Mouse (Mus musculus) limb, embryonic 13.5 days (tissue): ENCODE measurements around the gene Spta1. TPM values are rescaled to one million over a fixed set of nuclear protein-coding genes. Genes with fewer than 3 reads are reported as not detected.

ENCODE experiments used
- ATAC-seq: fragments of 200-750 bp; cut with Nextera tagmentation; 2 replicates; pipeline ENCODE4 v1.8.0; 2017; ENCODE audit warnings: low read depth, moderate number of reproducible peaks, moderate TSS enrichment; ENCODE audit not compliant: low FRiP score
- H3K27ac ChIP-seq: fragments of 300-500 bp; sonication (generic); 2 replicates; pipeline ENCODE4 v1.5.1; 2015; ENCODE audit warnings: inconsistent platforms, mild to moderate bottlenecking, moderate library complexity
- H3K27me3 ChIP-seq: fragments of 300-500 bp; sonication (generic); 2 replicates; pipeline ENCODE4 v1.6.1; 2015; ENCODE audit warnings: mild to moderate bottlenecking, inconsistent platforms
- H3K36me3 ChIP-seq: fragments of 300-500 bp; sonication (generic); 2 replicates; pipeline ENCODE4 v1.6.1; 2015; ENCODE audit warnings: inconsistent platforms, mild to moderate bottlenecking, moderate library complexity
- H3K4me1 ChIP-seq: fragments of 300-500 bp; sonication (generic); 2 replicates; pipeline ENCODE4 v1.6.1; 2015; ENCODE audit warnings: inconsistent platforms
- H3K4me2 ChIP-seq: fragments of 300-500 bp; sonication (generic); replicated peaks from 2 replicates; pipeline ENCODE4 v1.6.1; 2015; ENCODE audit warnings: inconsistent platforms, mild to moderate bottlenecking, moderate library complexity
- H3K4me3 ChIP-seq: fragments of 300-500 bp; sonication (generic); 2 replicates; pipeline ENCODE4 v1.5.1; 2015; ENCODE audit warnings: moderate library complexity, mild to moderate bottlenecking, inconsistent platforms
- H3K9ac ChIP-seq: fragments of 300-500 bp; sonication (generic); 2 replicates; pipeline ENCODE4 v1.6.1; 2015; ENCODE audit warnings: mild to moderate bottlenecking, inconsistent platforms
- H3K9me3 ChIP-seq: fragments of 300-500 bp; sonication (generic); 2 replicates; pipeline ENCODE4 v1.6.1; 2016; ENCODE audit warnings: inconsistent platforms
- WGBS: fragments of 180-500 bp; shearing (Covaris S2); methylation state at CpG from one replicate; pipeline ENCODE4 v1.1.7; 2015; 5-methylcytosine and 5-hydroxymethylcytosine counted together
- polyA plus RNA-seq: library from polyadenylated mRNA; unstranded; fragments of >200 nt; fragmentation: Nextera tagmentation; extraction: Ambion mirVana; gene quantifications from 2 replicates; pipeline ENCODE4 v1.2.1, GENCODE M21; 2015

The Spta1 gene
- polyA plus RNA-seq, 1 experiment from 2014 or later = 0.27 TPM

DNA sequence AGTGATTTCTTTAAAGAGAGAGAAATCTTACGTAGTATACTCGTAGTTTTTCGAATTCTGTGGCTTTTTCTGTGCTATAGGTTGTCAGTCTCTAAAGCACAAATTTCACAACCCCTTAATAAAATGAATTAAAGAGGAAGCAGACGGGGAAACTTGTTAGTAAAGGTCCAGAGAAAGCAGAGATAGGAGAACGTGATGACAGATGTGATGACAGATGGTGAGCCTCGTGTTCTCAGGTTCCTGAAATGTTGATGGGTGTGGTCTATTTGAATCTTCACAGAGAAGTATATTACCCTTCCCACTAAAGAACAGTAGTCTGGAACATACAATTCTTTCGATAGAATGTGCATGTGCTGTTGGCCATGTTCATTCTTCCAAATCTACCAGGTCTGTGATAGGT is 32.1 kb downstream of the Spta1 start:
- no peaks in the 10 kb centered on the region for H3K4me1 ChIP-seq
- no peak overlapping the region for H3K4me3 ChIP-seq
- H3K27ac ChIP-seq = no peak overlapping the region
- no peaks in the 10 kb centered on the region for H3K27me3 ChIP-seq
- 70% methylated on average over 7 of the region's 7 CpGs for WGBS
- no peaks in the 10 kb centered on the region for H3K9me3 ChIP-seq
- no peak overlapping the region for H3K9ac ChIP-seq
- no peaks in the 10 kb centered on the region for H3K36me3 ChIP-seq
- ATAC-seq = no peak
- H3K4me2 ChIP-seq = no peak overlapping the region

DNA sequence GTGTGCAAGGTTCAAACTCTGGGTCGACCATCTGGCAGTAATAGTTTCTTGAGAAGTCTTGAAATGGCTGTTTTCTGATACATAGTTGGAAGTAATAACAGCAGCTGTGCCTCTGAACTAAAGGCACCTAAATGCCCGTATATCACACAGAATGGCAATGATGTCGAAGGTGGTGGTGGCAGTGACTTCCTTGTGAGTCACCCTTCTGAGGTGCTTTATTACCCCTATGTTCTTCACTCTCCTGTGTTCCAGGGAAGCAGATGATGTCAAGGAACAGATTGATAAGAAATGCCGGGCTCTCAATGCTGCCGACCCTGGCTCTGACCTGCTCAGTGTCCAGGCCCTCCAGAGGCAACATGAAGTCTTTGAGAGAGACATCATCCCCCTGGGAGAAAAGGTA is 39.7 kb downstream of the Spta1 start:
- 72% methylated on average over 5 of the region's 5 CpGs for WGBS
- no peak overlapping the region for H3K4me3 ChIP-seq
- H3K27ac ChIP-seq = no peak overlapping the region
- H3K9me3 ChIP-seq = no peaks in the 10 kb centered on the region
- no peak overlapping the region for H3K9ac ChIP-seq
- no peak for ATAC-seq
- no peaks in the 10 kb centered on the region for H3K4me1 ChIP-seq
- H3K36me3 ChIP-seq = no peaks in the 10 kb centered on the region
- no peaks in the 10 kb centered on the region for H3K27me3 ChIP-seq
- H3K4me2 ChIP-seq = no peak overlapping the region

DNA sequence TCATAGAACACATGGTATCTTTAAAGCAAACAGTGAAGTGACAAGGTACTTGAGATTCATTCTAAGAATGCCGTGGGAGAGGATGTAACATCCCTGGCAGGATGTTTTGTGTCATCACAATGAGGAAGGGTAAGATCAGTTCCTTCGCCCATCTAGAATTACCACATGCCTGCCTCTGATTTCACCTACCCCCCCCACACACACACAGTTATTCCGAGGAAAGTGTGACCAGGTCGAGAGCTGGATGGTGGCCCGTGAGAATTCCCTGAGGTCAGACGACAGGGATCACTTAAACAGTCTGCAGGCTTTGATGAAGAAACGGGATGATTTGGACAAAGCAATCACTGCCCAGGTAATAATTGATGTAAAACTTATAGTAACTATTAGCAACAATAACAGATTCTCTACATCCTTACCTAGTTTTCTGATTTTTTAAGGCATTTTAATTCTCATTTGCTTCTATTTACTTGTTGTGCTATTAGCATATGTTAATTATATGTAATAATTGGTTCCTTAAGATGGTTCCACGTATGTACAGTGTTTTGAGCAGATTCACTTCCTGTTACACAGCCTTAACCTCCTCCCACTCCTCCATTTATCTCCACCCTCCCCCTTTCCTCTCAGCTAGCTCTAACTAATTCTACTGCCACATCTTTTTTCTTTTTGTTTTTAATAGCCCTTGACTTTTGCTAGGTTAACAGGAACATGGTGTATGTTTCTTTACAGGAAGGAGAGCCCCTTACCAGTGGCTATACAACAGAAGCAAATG is 42.9 kb downstream of the Spta1 start:
- WGBS = 70% methylated on average over 8 of the region's 8 CpGs
- Histone ChIP-seq H3K36me3 (no peaks in the 10 kb centered on the region), H3K27ac (no peak overlapping the region), H3K4me2 (no peak overlapping the region), H3K27me3 (no peaks in the 10 kb centered on the region), H3K4me3 (no peak overlapping the region), H3K4me1 (no peaks in the 10 kb centered on the region), H3K9ac (no peak overlapping the region), H3K9me3 (no peaks in the 10 kb centered on the region)
- no peak for ATAC-seq

DNA sequence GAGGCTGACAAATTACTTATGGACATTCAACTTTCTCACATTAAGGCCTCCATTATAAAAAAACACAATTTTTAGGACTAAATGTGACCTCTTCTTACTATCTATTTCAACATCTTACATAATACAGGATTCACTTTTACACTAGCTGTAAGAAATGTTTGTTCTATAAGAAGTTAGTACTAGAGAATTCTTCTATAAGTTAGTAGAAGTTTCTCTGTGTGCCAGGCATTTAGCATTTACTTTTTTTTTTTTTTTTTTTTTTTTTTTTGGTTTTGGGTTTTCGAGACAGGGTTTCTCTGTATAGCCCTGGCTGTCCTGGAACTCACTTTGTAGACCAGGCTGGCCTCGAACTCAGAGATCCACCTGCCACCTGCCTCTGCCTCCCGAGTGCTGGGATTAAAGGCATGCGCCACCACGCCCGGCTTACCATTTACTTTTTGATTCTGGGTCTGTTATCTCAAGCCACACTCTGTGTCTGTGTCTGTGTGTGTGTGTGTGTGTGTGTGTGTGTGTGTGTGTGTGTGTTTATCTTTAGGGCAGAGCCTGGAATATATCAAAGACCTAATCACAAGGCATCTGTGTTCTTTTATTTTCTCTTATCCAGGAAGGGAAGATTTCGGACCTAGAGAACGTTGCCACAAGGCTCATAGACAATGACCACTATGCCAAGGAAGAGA is 44.1 kb downstream of the Spta1 start:
- no peaks in the 10 kb centered on the region for H3K9me3 ChIP-seq
- ATAC-seq = no peak

DNA sequence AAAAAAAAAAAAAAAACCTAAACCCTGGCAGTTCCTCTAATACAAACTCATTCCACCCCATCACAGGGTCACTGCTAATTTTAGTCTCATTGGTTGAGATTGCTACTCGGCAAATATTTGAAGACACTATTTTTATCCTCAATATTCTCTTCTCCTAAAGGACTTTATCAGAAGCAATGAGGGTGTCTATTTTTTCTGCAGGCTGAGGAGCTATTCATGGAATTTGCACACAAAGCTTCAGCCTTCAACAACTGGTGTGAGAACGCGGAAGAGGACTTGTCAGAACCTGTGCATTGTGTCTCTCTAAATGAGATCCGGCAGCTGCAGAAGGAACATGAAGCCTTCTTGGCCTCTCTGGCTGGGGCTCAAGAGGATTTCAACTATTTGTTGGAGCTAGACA is 67.3 kb downstream of the Spta1 start:
- no peaks in the 10 kb centered on the region for H3K9me3 ChIP-seq
- H3K4me1 ChIP-seq = no peaks in the 10 kb centered on the region
- H3K27me3 ChIP-seq = no peaks in the 10 kb centered on the region
- no peak overlapping the region for H3K4me3 ChIP-seq
- no peak overlapping the region for H3K9ac ChIP-seq
- ATAC-seq = no peak
- WGBS = 82% methylated on average over 4 of the region's 4 CpGs
- H3K36me3 ChIP-seq = no peaks in the 10 kb centered on the region
- H3K4me2 ChIP-seq = no peak overlapping the region
- H3K27ac ChIP-seq = no peak overlapping the region

More for the DNA sequence above, 44.1 kb downstream of the Spta1 start:
- H3K27me3 ChIP-seq = no peaks in the 10 kb centered on the region
- H3K9ac ChIP-seq = no peak overlapping the region
- no peaks in the 10 kb centered on the region for H3K4me1 ChIP-seq
- H3K4me3 ChIP-seq = no peak overlapping the region
- no peaks in the 10 kb centered on the region for H3K36me3 ChIP-seq
- no peak overlapping the region for H3K4me2 ChIP-seq
- H3K27ac ChIP-seq = no peak overlapping the region
- 84% methylated on average over 8 of the region's 8 CpGs for WGBS

DNA sequence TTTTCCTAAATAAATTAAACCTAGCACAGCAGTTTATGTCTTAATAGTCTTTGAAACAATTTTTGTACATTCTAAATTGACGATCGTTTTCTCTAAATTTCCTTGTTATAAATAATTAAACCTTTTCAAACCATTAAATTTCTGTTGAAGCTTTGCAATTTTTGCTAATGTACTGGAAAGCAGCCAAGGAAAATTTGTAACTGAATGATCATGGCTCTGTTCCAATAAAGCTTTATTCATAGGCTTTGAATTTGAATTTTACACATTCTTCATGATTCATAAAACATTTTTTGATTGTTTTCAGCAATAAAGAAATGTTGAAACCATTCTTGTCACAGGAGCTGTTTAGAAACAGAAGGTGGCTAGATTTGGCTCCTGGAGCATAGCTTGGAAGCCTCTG is 72.0 kb downstream of the Spta1 start:
- Histone ChIP-seq H3K36me3 (no peaks in the 10 kb centered on the region), H3K4me3 (no peak overlapping the region), H3K27me3 (no peaks in the 10 kb centered on the region), H3K4me2 (no peak overlapping the region), H3K4me1 (no peaks in the 10 kb centered on the region), H3K9ac (no peak overlapping the region), H3K9me3 (no peaks in the 10 kb centered on the region), H3K27ac (no peak overlapping the region)
- ATAC-seq = no peak
- 82% methylated on average over 2 of the region's 2 CpGs for WGBS

DNA sequence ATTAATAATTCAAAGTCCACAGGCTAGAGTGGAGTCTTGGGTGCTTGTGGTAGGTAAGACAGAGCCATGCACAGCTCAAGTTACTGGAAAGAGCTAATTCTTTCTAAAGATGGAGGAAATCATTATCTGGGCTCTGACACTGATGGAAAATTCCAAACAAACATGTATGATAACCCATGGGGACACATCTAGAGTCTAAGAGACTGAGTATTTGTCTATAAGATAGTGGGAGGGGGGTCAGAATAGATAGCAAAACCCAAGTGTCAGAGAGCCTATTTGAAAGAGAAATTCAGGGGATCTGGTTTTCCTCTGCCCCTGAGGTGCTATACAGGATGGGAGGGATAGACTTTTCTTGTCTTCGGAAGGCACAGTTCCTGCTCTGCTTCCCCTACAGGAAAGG is 73.5 kb downstream of the Spta1 start:
- ATAC-seq = no peak
- H3K36me3 ChIP-seq = no peaks in the 10 kb centered on the region
- H3K27ac ChIP-seq = no peak overlapping the region
- no peak overlapping the region for H3K4me3 ChIP-seq
- H3K4me1 ChIP-seq = no peaks in the 10 kb centered on the region
- H3K4me2 ChIP-seq = no peak overlapping the region
- no peak overlapping the region for H3K9ac ChIP-seq
- WGBS = 81% methylated on average over 1 of the region's 1 CpGs
- H3K27me3 ChIP-seq = no peaks in the 10 kb centered on the region
- no peaks in the 10 kb centered on the region for H3K9me3 ChIP-seq

DNA sequence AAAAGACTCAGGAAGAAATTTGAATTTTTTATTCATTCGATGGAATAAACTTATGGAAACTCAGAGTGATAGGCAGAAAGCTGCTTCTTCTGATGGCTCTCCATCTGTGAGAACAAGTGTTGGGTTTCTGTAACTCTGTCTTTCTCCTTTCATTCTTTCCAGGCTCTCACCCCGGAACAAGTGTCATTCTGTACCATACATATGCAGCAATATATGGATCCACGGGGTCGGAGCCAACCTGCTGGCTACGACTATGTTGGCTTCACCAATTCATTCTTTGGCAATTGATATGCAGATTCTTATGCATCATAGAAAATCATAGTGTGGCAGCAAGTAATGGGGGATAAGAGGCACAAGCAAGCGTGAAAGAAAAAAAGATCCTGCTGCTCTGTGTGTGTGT is 74.6 kb downstream of the Spta1 start:
- Histone ChIP-seq H3K9ac (no peak overlapping the region), H3K9me3 (no peaks in the 10 kb centered on the region), H3K4me1 (no peaks in the 10 kb centered on the region), H3K27me3 (no peaks in the 10 kb centered on the region), H3K36me3 (no peaks in the 10 kb centered on the region), H3K4me2 (no peak overlapping the region), H3K4me3 (no peak overlapping the region), H3K27ac (no peak overlapping the region)
- ATAC-seq = no peak
- WGBS = 90% methylated on average over 6 of the region's 6 CpGs

DNA sequence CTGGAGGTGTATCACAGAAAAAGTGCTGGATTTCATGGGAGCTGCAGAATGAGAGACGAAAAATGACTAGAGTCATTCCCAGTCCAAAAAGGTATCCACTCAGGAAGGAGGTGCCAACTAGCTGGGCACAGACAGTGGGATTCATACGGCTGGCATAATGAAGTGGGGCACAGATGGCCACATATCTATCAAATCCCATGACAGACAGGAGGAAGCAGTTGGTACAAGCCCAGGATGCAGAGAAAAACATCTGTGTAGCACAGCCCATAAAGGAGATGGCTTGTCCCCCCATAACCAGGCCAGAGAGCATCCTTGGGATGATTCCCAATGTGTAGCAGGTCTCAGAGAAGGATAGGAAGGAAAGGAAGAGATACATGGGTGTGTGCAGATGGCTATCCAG is 77.8 kb downstream of the Spta1 start:
- Histone ChIP-seq H3K9me3 (no peaks in the 10 kb centered on the region), H3K4me1 (no peaks in the 10 kb centered on the region), H3K36me3 (no peaks in the 10 kb centered on the region), H3K27ac (no peak overlapping the region), H3K4me3 (no peak overlapping the region), H3K9ac (no peak overlapping the region), H3K4me2 (no peak overlapping the region), H3K27me3 (no peaks in the 10 kb centered on the region)
- WGBS = 79% methylated on average over 2 of the region's 2 CpGs
- ATAC-seq = no peak

DNA sequence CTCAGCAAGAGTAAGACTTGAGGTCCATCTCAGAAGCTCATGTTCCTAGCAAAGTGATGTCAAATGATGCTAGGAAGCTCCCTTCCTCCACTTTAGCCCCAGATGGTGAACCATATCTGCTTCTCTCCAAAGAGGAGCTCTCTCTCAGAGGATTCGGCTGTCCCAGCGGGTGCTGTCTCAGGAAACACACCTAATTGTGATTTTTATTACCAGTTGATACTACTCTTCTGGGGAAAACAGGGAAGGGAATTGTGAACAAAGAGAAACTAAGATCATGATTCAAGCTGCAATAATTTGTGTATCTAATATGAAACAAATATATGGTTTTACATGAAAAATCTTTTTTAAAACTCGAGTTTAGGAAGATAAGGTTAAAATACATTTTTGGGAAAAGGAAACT is 79.4 kb downstream of the Spta1 start, which contains the start of gene Olfr419:
TSS of gene Olfr419 (minus strand) at position 101 of the 400 bp plus-strand sequence.
- H3K4me2 ChIP-seq = no peak within 1 kb of the TSS
- no peaks in the 10 kb centered on the region for H3K27me3 ChIP-seq
- ATAC-seq = no peak
- H3K36me3 ChIP-seq = no peaks in the 10 kb centered on the region
- H3K9me3 ChIP-seq = no peaks in the 10 kb centered on the region
- H3K9ac ChIP-seq = no peak within 1 kb of the TSS
- no peak within 1 kb of the TSS for H3K4me3 ChIP-seq
- 73% methylated on average over 3 of the region's 3 CpGs for WGBS
- no peak within 1 kb of the TSS for H3K27ac ChIP-seq
- H3K4me1 ChIP-seq = no peaks in the 10 kb centered on the region

DNA sequence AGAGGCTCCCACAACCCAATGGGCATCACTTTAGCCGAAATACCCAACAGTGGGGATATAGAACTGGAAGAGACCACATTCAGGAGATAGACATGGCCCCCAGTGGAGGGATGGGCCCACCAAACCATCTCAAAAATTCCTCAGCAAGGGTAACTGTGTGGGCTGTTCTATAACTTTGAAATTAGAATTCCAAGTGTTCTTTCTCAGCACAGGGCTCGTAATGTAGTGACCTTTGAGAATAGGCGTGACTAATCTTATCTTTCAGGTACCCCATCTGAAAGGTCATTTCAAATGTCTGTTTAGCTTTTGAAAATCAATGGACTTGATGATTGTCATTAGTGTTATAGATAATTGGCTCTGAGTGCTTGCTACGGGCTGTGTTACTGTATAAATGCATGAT is 95.2 kb downstream of the Spta1 start:
- WGBS = 78% methylated on average over 4 of the region's 4 CpGs
- Histone ChIP-seq H3K9ac (no peak overlapping the region), H3K4me3 (no peak overlapping the region), H3K4me1 (no peaks in the 10 kb centered on the region), H3K9me3 (no peaks in the 10 kb centered on the region), H3K27ac (no peak overlapping the region), H3K36me3 (no peaks in the 10 kb centered on the region), H3K27me3 (no peaks in the 10 kb centered on the region), H3K4me2 (no peak overlapping the region)
- no peak for ATAC-seq

DNA sequence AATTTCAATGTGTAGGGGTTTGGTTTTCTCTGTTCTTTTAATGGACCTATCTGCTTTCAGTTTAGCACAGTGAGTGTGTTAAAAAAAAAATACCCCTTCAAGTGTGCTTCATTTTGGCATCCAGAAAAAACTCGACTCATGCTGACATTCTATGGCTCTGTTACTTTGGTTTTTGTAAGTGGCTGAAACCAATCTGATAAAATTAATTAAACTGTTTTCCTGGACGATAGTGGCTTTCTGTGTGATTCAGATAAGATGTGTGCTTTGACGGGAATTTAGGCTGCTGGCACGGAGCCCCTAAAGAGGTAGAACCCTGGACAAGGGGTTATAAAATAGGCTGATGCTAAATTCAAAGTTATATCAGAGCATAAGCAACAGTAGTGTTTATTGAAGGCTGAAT is 96.6 kb downstream of the Spta1 start:
- H3K4me1 ChIP-seq = no peaks in the 10 kb centered on the region
- H3K4me3 ChIP-seq = no peak overlapping the region
- H3K27ac ChIP-seq = no peak overlapping the region
- H3K4me2 ChIP-seq = no peak overlapping the region
- 73% methylated on average over 4 of the region's 4 CpGs for WGBS
- H3K9me3 ChIP-seq = no peaks in the 10 kb centered on the region
- ATAC-seq = no peak
- no peaks in the 10 kb centered on the region for H3K27me3 ChIP-seq
- no peak overlapping the region for H3K9ac ChIP-seq
- no peaks in the 10 kb centered on the region for H3K36me3 ChIP-seq

DNA sequence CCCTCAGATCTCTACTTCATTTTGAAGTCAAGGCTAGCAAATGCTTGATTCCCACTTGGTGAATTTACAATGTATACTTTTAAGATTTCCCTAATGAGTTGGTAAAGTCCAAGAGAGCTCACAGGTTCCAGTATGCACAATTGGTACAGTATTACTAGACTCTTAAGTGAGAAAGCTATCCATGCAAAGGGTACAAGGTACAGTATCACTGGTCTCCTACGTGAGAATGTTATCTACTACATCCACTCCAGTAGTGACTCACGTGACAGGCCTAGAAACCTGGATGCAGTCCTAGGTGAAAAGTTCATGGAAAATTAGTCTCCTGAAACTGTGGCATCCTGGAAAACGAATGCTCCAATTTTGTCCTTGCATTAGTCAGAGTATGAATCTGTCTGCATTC is 98.1 kb downstream of the Spta1 start:
- Histone ChIP-seq H3K27ac (no peak overlapping the region), H3K9me3 (no peaks in the 10 kb centered on the region), H3K27me3 (no peaks in the 10 kb centered on the region), H3K9ac (no peak overlapping the region), H3K4me1 (no peaks in the 10 kb centered on the region), H3K36me3 (no peaks in the 10 kb centered on the region), H3K4me3 (no peak overlapping the region), H3K4me2 (no peak overlapping the region)
- no peak for ATAC-seq
- WGBS = 77% methylated on average over 3 of the region's 3 CpGs
